Mouse (Mus musculus): Measurements from ENCODE around the gene Olfr715.
"Not testable (repeated sequence)": the region's sequence is repeated elsewhere in the genome, so short reads cannot be mapped to it uniquely, and the experiment has no call there.

Olfr715 gene

GRCm38 (mm10) chr7:107130983-107131382 is at the start of gene Olfr715:
Gene Olfr715, minus strand, starts transcription at chr7:107131083.
- not testable (repeated sequence) for DNase-seq (ENCODE audit: low read depth, low spot score)

GRCm38 (mm10) chr7:107180406-107180805 is 49.5 kb upstream of the Olfr715 start:
- peak; percentile 18 for DNase-seq (ENCODE audit: low read depth, low spot score)

GRCm38 (mm10) chr7:107166690-107167089 is 35.8 kb upstream of the Olfr715 start, which contains the start of gene Nlrp14:
Gene Nlrp14, plus strand, starts transcription at chr7:107166990.
- no peak for DNase-seq (ENCODE audit: low read depth, low spot score)

GRCm38 (mm10) chr7:107138027-107138426 is 7.1 kb upstream of the Olfr715 start, which contains the start of gene Olfr716:
Gene Olfr716, plus strand, starts transcription at chr7:107138327.
- DNase-seq (ENCODE audit: low read depth, low spot score) = not testable (repeated sequence)

GRCm38 (mm10) chr7:107110269-107110668 is 20.6 kb downstream of the Olfr715 start, which contains the start of gene Olfr715b:
Gene Olfr715b, minus strand, starts transcription at chr7:107110369.
- DNase-seq (ENCODE audit: low read depth, low spot score) = not testable (repeated sequence)

GRCm38 (mm10) chr7:107092920-107093319 is 38.0 kb downstream of the Olfr715 start, which contains the start of gene Olfr17:
Gene Olfr17, plus strand, starts transcription at chr7:107093220.
- no peak for DNase-seq (ENCODE audit: low read depth, low spot score)

All from WW6 (cell line).